Mouse (Mus musculus) heart, embryonic 14.5 days (tissue): ENCODE measurements around the gene Gm42957. TPM values are rescaled to one million over a fixed set of nuclear protein-coding genes. Genes with fewer than 3 reads are reported as not detected.

ENCODE experiments used
- ATAC-seq: fragments of 200-750 bp; cut with Nextera tagmentation; 2 replicates; pipeline ENCODE4 v1.8.0; 2017; ENCODE audit warnings: low read depth, moderate TSS enrichment; ENCODE audit not compliant: insufficient number of reproducible peaks, insufficient read depth, low FRiP score
- H3K27ac ChIP-seq, 2 experiments: fragments of 200-500 bp in 1 of 2; fragments of 300-500 bp in 1 of 2; sonication (generic) in 1 of 2; replicated peaks in 1 of 2; 2 replicates each; pipeline ENCODE4 v1.5.1; 2012 to 2014; ENCODE audit warnings: low read depth in 2 of 2, low read length in 2 of 2, control low read depth in 1 of 2, mild to moderate bottlenecking in 1 of 2, mixed read lengths in 1 of 2; ENCODE audit not compliant: control insufficient read depth in 1 of 2, insufficient read depth in 1 of 2
- H3K27me3 ChIP-seq: fragments of 300-500 bp; sonication (generic); 2 replicates; pipeline ENCODE4 v1.6.1; 2014; ENCODE audit warnings: mild to moderate bottlenecking, low read length, control low read depth; ENCODE audit not compliant: control insufficient read depth, insufficient read depth
- H3K36me3 ChIP-seq: fragments of 300-500 bp; sonication (generic); 2 replicates; pipeline ENCODE4 v1.6.1; 2014; ENCODE audit warnings: mild to moderate bottlenecking, control low read depth, low read length, mixed read lengths; ENCODE audit not compliant: control insufficient read depth, insufficient read depth
- H3K4me1 ChIP-seq, 2 experiments: fragments of 200-500 bp in 1 of 2; fragments of 300-500 bp in 1 of 2; sonication (generic) in 1 of 2; 2 replicates each; pipeline ENCODE4 v1.6.1; 2012 to 2014; ENCODE audit warnings: low read length in 2 of 2, control low read depth in 1 of 2, mixed read lengths in 1 of 2; ENCODE audit not compliant: control insufficient read depth in 2 of 2, insufficient read depth in 2 of 2
- H3K4me2 ChIP-seq: fragments of 300-500 bp; sonication (generic); 2 replicates; pipeline ENCODE4 v1.6.1; 2014; ENCODE audit warnings: mild to moderate bottlenecking, low read length
- H3K4me3 ChIP-seq, 2 experiments: fragments of 200-500 bp in 1 of 2; fragments of 300-500 bp in 1 of 2; sonication (generic) in 1 of 2; 2 replicates each; pipeline ENCODE4 v1.5.1; 2012 to 2014; ENCODE audit warnings: low read length in 2 of 2, mild to moderate bottlenecking in 2 of 2, control low read depth in 1 of 2, low read depth in 1 of 2, moderate library complexity in 1 of 2; ENCODE audit not compliant: control insufficient read depth in 1 of 2, insufficient read depth in 1 of 2
- H3K9ac ChIP-seq: fragments of 300-500 bp; sonication (generic); 2 replicates; pipeline ENCODE4 v1.6.1; 2014; ENCODE audit warnings: mild to moderate bottlenecking, low read length
- H3K9me3 ChIP-seq: fragments of 300-500 bp; sonication (generic); 2 replicates; pipeline ENCODE4 v1.6.1; 2016; ENCODE audit warnings: low read length, control low read depth; ENCODE audit not compliant: control insufficient read depth
- WGBS: fragments of 180-500 bp; shearing (Covaris S2); extraction: QIAGEN DNeasy Blood & Tissue Kit; methylation state at CpG from one replicate; pipeline ENCODE4 v1.1.7; 2014; 5-methylcytosine and 5-hydroxymethylcytosine counted together
- polyA plus RNA-seq: library from polyadenylated mRNA; unstranded; fragments of >200 nt; fragmentation: Nextera tagmentation; extraction: Ambion mirVana; gene quantifications from 2 replicates; pipeline ENCODE4 v1.2.1, GENCODE M21; 2014

Gene Gm42957
- polyA plus RNA-seq, 1 experiment from 2014 or later: 0.07 TPM

GRCm38 (mm10) chr3:96700376-96700775 lies 65.1 kb downstream of the Gm42957 start:
- Histone ChIP-seq H3K27me3 (no peaks in the 10 kb centered on the region), H3K4me2 (no peak overlapping the region), H3K27ac (no peak overlapping the region), H3K4me1 (peaks cover 2 to 13% of the 10 kb centered on the region in 2 experiments), H3K9me3 (no peaks in the 10 kb centered on the region), H3K36me3 (peaks cover 62% of the 10 kb centered on the region), H3K9ac (no peak overlapping the region), H3K4me3 (no peak overlapping the region)
- ATAC-seq: no peak
- WGBS: 52% methylated on average over 7 of the region's 7 CpGs

- peaks cover 67% of the 10 kb centered on the region for H3K36me3 ChIP-seq
- H3K27ac ChIP-seq: no peak overlapping the region
- no peaks in the 10 kb centered on the region for H3K9me3 ChIP-seq
- 83% methylated on average over 4 of the region's 4 CpGs for WGBS
- ATAC-seq: no peak
- H3K27me3 ChIP-seq: no peaks in the 10 kb centered on the region
- H3K4me3 ChIP-seq: no peak overlapping the region
- H3K9ac ChIP-seq: no peak overlapping the region
- H3K4me1 ChIP-seq: peaks cover 2 to 8% of the 10 kb centered on the region in 2 experiments
- H3K4me2 ChIP-seq: no peak overlapping the region
Observed at GRCm38 (mm10) chr3:96701003-96701402, 65.7 kb downstream of the Gm42957 start.

Other genes starting within 250 kb of the Gm42957 start
- gene BC107364, start 183.2 kb upstream of the Gm42957 start, polyA plus RNA-seq: 0.66 and 1.0 TPM in 2 replicates
- 10.8 and 11.7 TPM in 2 replicates for gene Hfe2, start 110.3 kb upstream of the Gm42957 start, polyA plus RNA-seq
- 257 and 262 TPM in 2 replicates for gene Txnip, start 77.5 kb upstream of the Gm42957 start, polyA plus RNA-seq
- 0.68 and 0.81 TPM in 2 replicates for gene Gm16253, start 58.5 kb upstream of the Gm42957 start, polyA plus RNA-seq
- gene Polr3gl, start 41.3 kb upstream of the Gm42957 start, polyA plus RNA-seq: 25.5 and 28.7 TPM in 2 replicates
- gene Ankrd34a, start 38.8 kb upstream of the Gm42957 start, polyA plus RNA-seq: 8.4 and 8.5 TPM in 2 replicates
- 5.6 and 6.7 TPM in 2 replicates for gene Lix1l, start 34.3 kb upstream of the Gm42957 start, polyA plus RNA-seq
- 90.0 and 91.7 TPM in 2 replicates for gene Rbm8a, start 5.5 kb upstream of the Gm42957 start, polyA plus RNA-seq
- gene Pex11b, start 98 bp upstream of the Gm42957 start, polyA plus RNA-seq: 40.5 and 43.4 TPM in 2 replicates
- 1.3 TPM in 2 replicates for gene Itga10, start 10.1 kb downstream of the Gm42957 start, polyA plus RNA-seq
- 0.09 and 0.23 TPM in 2 replicates for gene Ankrd35, start 34.7 kb downstream of the Gm42957 start, polyA plus RNA-seq
- gene Pias3, start 60.9 kb downstream of the Gm42957 start, polyA plus RNA-seq: 26.8 and 30.6 TPM in 2 replicates
- gene Nudt17, start 73.1 kb downstream of the Gm42957 start, polyA plus RNA-seq: 8.0 and 8.8 TPM in 2 replicates
- 27.0 and 27.1 TPM in 2 replicates for gene Polr3c, start 92.2 kb downstream of the Gm42957 start, polyA plus RNA-seq
- gene Rnf115, start 92.2 kb downstream of the Gm42957 start, polyA plus RNA-seq: 41.2 and 42.0 TPM in 2 replicates
- not detected in 2 replicates for gene Pdzk1, start 193.8 kb downstream of the Gm42957 start, polyA plus RNA-seq
- gene Cd160, start 193.9 kb downstream of the Gm42957 start, polyA plus RNA-seq: not detected in 2 replicates